ENCODE assay signal across 39 mouse cellular contexts in genomic region chrX:38120982-38121381, GRCm38 (mm10). TPM values are rescaled to one million over a fixed set of nuclear protein-coding genes. Genes with fewer than 3 reads are reported as not detected.
"Had no signal": no experiment of that assay in that cellular context is flagged by ENCODE, and none has a peak within 500 bp of the region (broad histone marks: within the 10 kb centered on the region; RNA-seq: fewer than 3 reads in every experiment).

Rhox13 (plus strand) TSS chrX:38121219.

- H3K27ac ChIP-seq: gastrocnemius, adult 2 months; heart, embryonic 13.5 days; heart, embryonic 15.5 days; hindbrain, embryonic 13.5 days; hindbrain, embryonic 15.5 days; intestine, embryonic 15.5 days; layer of hippocampus, adult 2 months; left cerebral cortex, adult 2 months; limb, embryonic 13.5 days; limb, embryonic 15.5 days; liver, embryonic 12.5 days; liver, embryonic 14.5 days had no signal

- H3K4me3 ChIP-seq: gastrocnemius, adult 2 months; heart, embryonic 13.5 days; heart, embryonic 15.5 days; hindbrain, embryonic 13.5 days; hindbrain, embryonic 15.5 days; intestine, embryonic 15.5 days; layer of hippocampus, adult 2 months; left cerebral cortex, adult 2 months; limb, embryonic 13.5 days; limb, embryonic 15.5 days; liver, embryonic 12.5 days had no signal

- H3K4me2 ChIP-seq: heart, embryonic 11.5 days; heart, embryonic 13.5 days; heart, embryonic 15.5 days; hindbrain, embryonic 13.5 days; hindbrain, embryonic 15.5 days; intestine, embryonic 15.5 days; limb, embryonic 13.5 days; limb, embryonic 15.5 days; liver, embryonic 12.5 days had no signal

- H3K27me3 ChIP-seq: heart, embryonic 13.5 days; heart, embryonic 15.5 days; hindbrain, embryonic 13.5 days; hindbrain, embryonic 15.5 days; intestine, embryonic 15.5 days; limb, embryonic 13.5 days; limb, embryonic 15.5 days; liver, embryonic 12.5 days had no signal

- H3K9ac ChIP-seq: heart, embryonic 13.5 days; heart, embryonic 15.5 days; hindbrain, embryonic 13.5 days; hindbrain, embryonic 15.5 days; intestine, embryonic 15.5 days; limb, embryonic 13.5 days; limb, embryonic 15.5 days; liver, embryonic 12.5 days; liver, embryonic 14.5 days had no signal

- DNase-seq: gastrocnemius, adult 2 months; gastrocnemius, postnatal 10 days; gastrocnemius, postnatal 25 days; heart, adult 18-20 months; heart, postnatal 14 days; heart, postnatal 36 days; kidney, adult 18-20 months; kidney, adult 8-10 months; kidney, postnatal 10 days; kidney, postnatal 25 days; kidney, postnatal 4 days; left cerebral cortex, postnatal 4 days had no signal

- H3K4me1 ChIP-seq: heart, embryonic 13.5 days; heart, embryonic 15.5 days; hindbrain, embryonic 13.5 days; hindbrain, embryonic 15.5 days; intestine, embryonic 15.5 days; limb, embryonic 13.5 days; limb, embryonic 15.5 days; liver, embryonic 12.5 days had no signal

- H3K9me3 ChIP-seq: intestine, embryonic 15.5 days; limb, embryonic 15.5 days had no signal

- ATAC-seq: inflammation-experienced regulatory T-cells, adult 6 months; intestine, embryonic 15.5 days; intestine, postnatal 0 days; liver, embryonic 12.5 days had no signal

- H3K36me3 ChIP-seq: heart, embryonic 13.5 days; heart, embryonic 15.5 days; hindbrain, embryonic 13.5 days; hindbrain, embryonic 15.5 days; intestine, embryonic 15.5 days; limb, embryonic 13.5 days; limb, embryonic 15.5 days; liver, embryonic 12.5 days had no signal

RNA-seq across cellular contexts. Expression of gene Rhox13, which starts in this region (rescaled TPM):
- total RNA-seq: gastrocnemius, adult 2 months; gastrocnemius, postnatal 10 days; gastrocnemius, postnatal 25 days; gastrocnemius, postnatal 4 days; granulocyte monocyte progenitor cell, adult 5-6 weeks; heart, adult 18-20 months; heart, adult 8-10 months; heart, postnatal 14 days; heart, postnatal 36 days; hematopoietic stem cell, adult 5-6 weeks; layer of hippocampus, adult 2 months; layer of hippocampus, postnatal 10 days; layer of hippocampus, postnatal 25 days; left cerebral cortex, adult 2 months; left cerebral cortex, postnatal 14 days; left cerebral cortex, postnatal 4 days; liver, adult 2 months had no signal
- polyA plus RNA-seq: heart, embryonic 11.5 days; heart, embryonic 13.5 days; heart, embryonic 15.5 days; heart, postnatal 0 days; hindbrain, embryonic 11.5 days; hindbrain, embryonic 13.5 days; hindbrain, embryonic 15.5 days; inflammation-experienced regulatory T-cells, adult 6 months; intestine, embryonic 15.5 days; intestine, postnatal 0 days; kidney, embryonic 14.5 days; kidney, embryonic 16.5 days; limb, embryonic 11.5 days; limb, embryonic 13.5 days; limb, embryonic 15.5 days; liver, adult 2 months; liver, embryonic 12.5 days; liver, embryonic 14.5 days had no signal
